Mouse (Mus musculus): ENCODE measurements around the gene Adh6b. TPM values are rescaled to one million over a fixed set of nuclear protein-coding genes. Genes with fewer than 3 reads are reported as not detected.

Adh6b gene
- not detected in 2 replicates for polyA plus RNA-seq (2012; rRNA removed)

GRCm38 (mm10) chr3:138341471-138341870 is at the start of gene Adh6b:
TSS of gene Adh6b (plus strand) at chr3:138341775.
- 78% methylated on average over 14 of the region's 14 CpGs for WGBS
- no peak for DNase-seq (ENCODE audit: low read depth, low spot score)

DNA sequence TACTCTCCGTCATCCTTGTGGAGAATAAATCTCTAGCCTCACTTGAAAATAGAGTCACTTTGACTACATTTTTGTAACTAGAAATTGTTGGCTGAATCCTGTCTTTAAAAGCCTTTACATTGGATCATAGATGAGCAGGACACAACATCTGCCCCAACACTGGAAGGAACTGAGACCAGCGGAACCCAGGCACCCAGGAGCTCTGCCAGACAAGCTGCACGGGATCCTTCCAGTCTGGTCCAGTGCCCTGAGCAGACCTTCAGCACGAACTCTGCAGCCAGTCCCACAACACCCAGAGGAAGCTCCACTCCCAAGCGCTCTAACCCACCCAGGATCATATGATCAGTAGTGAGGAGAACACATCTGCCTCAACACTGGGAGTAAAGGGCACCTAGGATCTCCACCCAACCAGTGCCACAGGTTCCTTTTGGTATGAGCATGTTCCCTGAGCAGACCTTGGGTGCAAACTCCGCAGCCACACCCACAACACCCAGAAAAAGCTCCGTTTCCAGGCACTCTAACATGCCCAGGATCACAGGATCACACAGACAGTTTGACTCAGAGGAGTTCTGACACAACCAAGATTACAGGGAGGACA is 48.2 kb upstream of the Adh6b start:
- WGBS: 63% methylated on average over 7 of the region's 7 CpGs
- DNase-seq (ENCODE audit: low read depth, low spot score): no peak

DNA sequence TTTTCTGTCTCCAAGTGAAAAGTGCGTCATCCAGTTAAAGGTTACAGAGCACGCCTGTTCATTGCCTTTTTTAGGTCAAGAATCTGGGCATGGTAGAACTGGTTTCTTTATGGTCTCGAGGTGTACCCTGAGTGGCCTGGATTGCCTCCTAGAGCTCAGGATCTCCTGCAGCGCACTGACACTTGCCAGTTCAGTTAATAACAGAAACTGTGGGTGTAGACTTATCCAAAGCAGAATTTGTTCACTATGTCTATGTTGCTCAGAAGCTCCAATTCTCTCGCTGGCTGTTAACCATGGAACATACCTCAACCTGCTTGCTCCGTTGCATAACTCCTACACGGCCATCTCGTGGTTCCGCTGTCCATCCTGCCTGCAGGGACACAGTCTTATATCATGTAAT is 41.4 kb upstream of the Adh6b start:
- 88% methylated on average over 9 of the region's 9 CpGs for WGBS
- DNase-seq (ENCODE audit: low read depth, low spot score): no peak

DNA sequence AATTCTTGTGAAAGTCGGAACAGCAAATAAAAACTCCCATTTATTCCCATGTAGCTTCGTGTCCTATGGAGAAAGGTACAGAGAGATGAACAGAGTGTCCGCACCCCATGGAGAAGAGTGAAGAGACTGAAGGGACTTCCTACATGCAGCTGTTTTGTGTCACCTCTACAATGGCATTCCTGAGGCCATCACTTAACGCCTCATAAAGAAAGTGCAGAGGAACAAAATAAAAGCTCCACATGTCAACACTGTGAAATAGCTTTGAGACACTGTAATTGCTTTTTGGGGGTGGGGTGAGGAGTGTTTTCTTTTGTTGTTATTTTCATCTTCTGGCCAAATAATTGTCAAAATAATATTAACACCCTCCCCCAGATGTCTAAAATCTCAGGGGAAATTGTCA is 38.9 kb upstream of the Adh6b start:
- no peak for DNase-seq (ENCODE audit: low read depth, low spot score)
- WGBS: 80% methylated on average over 4 of the region's 4 CpGs

DNA sequence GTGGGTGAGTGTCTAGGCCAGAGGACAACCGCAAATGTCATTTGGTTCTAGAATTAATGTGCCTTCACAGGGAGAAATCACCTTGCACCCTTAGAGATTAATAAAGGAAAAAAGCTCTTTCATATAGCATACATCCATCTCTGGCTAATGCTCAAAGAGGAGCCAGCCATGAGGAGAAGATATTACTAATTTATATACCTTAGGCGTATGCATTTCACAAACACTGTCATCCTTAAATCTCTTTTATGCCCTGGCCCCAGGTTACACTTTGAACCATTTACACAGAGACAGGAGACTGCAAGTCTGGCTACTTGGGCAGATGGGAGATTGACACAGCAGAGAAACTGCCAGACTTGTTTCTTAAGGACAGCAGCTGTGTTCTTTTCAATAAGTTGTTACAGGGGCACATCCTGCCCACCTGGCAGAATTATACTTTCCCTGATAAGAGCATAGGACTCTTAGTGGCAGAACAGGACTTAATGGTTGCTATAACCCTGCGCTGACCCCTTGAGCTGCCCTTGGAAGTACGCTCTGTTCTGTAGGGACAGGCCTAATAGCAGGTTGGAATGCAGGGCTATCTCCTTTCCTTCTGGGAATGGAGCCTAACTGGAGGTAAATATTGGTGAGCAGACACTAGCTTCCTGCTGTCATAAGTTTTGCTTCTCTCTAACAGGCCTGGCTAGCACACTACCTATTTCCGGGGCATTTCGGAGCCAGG is 37.6 kb upstream of the Adh6b start:
- DNase-seq (ENCODE audit: low read depth, low spot score): no peak
- 42% methylated on average over 6 of the region's 6 CpGs for WGBS

DNA sequence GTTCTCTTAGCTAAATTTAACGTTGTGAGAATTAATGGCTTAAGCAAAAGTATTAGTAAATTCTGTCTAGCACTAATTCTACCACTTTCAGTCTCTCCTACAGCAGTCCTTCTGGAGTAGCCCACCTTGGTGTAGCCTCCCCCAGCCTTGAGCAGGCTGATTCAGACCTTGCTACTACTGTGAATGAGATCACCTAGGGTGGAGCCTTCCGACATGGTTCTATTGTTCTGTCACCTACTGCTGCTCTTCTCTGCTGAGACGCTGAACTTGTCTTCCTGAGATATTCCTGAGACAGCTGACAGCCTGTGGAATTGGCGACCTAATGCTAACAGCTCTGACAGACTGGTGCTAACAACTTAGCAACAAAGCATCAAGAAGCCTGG is 37.1 kb upstream of the Adh6b start:
- 38% methylated on average over 4 of the region's 4 CpGs for WGBS
- DNase-seq (ENCODE audit: low read depth, low spot score): no peak

DNA sequence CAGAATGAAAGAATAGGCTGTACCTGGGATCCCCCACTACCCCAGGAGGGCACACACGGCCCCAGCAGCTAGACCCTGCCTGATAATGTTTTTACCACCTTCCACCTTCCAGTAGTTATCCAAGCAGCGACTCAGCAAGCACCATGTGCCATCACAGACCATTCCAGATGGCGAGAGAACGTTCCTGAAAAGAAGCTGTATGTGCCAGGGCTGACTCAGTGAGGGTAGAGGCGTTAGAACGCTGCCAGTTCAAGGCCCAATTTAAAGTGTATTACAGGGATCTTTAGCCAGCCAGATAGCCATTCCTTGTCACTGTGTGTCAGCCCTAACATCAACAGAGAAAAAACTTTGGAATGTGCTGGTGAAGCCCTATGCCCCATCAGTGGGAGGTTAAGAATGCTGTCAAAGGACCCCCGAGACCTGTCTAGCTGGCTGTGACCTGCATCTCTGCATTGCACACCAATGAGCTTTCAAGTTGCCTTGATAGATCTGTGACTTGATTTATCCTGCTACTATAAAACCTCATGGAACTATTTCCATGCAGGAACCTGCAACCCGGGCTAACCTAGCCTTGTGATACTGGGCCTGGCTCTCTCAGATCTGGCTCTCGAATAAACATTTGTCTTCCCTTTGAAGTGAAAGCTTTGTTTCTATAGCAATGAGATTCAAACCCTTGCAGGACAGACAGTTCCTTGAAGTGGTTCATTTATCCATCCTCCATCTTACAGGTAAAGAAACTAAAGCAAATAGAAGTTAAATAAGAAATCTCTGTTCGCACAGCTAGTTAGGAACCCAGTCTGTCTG is 35.9 kb upstream of the Adh6b start:
- 51% methylated on average over 10 of the region's 10 CpGs for WGBS
- no peak for DNase-seq (ENCODE audit: low read depth, low spot score)

GRCm38 (mm10) chr3:138306290-138306683 is 35.3 kb upstream of the Adh6b start:
- WGBS: 11% methylated on average over 8 of the region's 8 CpGs
- DNase-seq (ENCODE audit: low read depth, low spot score): no peak

DNA sequence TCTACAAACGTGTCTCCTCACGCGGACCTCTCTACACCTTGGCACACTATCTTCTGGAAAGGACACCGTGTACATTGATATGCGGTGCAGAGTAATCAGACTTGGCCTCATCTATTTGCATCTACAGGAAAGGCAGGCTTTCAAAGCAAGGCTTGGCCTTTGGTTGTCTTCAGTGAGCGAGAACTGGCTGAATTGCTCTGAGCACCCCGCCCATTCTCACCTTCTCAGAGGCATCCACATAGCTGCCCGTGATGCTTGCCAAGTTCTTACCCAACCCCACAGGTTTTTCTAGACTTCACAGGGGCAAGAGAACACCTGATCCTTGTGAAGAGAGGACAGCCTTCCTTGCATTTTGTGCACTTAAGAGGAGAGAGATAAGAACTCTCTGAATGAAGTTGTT is 31.7 kb upstream of the Adh6b start:
- 34% methylated on average over 8 of the region's 8 CpGs for WGBS

DNA sequence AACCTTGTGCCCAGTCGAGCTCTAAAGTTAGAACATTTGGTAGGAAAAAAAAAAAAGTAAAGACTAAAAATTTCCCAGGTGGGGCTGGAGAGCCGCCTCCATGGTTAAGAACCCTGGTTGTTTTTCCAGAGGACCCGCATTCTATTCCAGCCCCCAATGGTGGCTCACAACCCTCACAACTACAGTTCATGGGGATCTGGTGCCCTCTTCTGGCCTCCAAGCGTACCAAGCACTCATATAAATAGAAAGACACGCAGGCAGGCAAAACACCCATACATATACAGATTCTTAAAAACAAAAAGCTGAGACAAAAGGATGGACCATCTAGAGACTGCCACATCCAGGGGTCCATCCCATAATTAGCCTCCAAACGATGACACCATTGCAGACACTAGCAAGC is 30.6 kb upstream of the Adh6b start:
- DNase-seq (ENCODE audit: low read depth, low spot score): no peak
- 75% methylated on average over 6 of the region's 6 CpGs for WGBS

More for the DNA sequence above, 31.7 kb upstream of the Adh6b start:
- no peak for DNase-seq (ENCODE audit: low read depth, low spot score)

DNA sequence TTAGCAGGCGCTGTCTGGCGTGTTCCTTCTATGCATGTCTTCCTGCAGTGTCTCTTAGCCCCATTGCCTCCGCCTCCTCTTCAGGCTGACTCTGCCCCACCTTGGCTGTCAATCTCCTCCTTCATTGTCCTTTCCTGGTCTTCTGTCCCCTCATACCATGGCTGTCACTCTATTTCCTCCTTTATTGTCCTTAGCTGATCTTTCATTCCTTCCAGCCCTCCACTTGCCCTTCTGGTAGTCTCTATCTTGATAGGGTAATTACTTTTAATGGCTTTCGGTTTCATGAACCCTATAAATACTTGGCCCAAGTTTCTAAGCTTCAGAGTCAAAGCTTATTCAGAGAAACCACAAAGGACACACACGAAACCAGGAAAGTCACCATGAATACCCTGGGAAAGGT is 28.6 kb upstream of the Adh6b start, which contains the start of gene Adh6a:
Gene Adh6a (plus strand): TSS at position 322 of the 400 bp plus-strand sequence.
- DNase-seq (ENCODE audit: low read depth, low spot score): no peak
- 33% methylated on average over 5 of the region's 5 CpGs for WGBS

DNA sequence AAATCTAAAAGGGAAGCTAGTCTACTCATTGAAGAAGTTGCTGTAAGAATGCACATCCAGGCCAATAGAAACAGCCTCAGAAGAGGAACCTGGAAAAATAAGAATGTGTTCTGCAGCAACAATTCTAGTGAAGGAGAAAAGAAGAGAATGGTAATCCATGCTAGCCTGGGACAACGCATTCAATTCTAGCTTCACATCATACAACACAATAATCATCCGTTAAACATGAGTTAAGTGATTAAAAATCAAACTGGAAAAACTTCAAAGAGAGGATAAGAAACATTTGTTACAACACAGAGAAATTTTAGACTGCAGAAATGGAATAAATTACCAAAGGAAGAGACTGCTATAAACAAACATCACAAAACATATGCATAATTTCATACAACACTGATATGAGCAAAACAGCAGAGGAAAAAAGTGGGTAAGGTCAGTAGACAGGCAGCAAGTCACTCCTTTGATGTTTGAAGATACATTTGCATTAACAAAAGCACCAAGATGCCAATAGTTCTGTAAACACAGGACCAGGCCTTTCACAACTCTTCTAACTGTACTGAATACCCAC is 24.6 kb upstream of the Adh6b start:
- DNase-seq (ENCODE audit: low read depth, low spot score): no peak
- 86% methylated on average over 2 of the region's 2 CpGs for WGBS

- no peak for DNase-seq (ENCODE audit: low read depth, low spot score)
- 93% methylated on average over 17 of the region's 17 CpGs for WGBS
Observed at GRCm38 (mm10) chr3:138325001-138325400, 16.6 kb upstream of the Adh6b start.

DNA sequence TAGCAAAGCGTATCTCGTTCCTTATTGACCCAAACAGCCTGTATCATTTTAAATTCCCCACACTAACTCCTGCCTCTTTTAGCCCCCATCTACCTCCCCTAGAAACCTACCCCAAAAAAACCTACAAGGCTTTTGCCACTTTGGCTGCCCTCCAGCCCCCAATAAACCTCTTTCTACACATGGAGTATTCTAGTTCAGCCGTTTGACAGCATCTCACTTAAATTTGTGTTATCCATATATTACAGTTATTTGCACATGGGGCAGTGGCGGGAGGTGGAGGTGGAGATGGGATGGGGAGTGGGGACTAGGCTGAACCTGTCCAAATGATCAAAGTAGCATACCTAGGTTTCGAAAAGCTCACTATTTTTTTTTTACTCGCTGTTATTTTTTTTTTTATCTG is 16.1 kb upstream of the Adh6b start:
- WGBS: 83% methylated on average over 6 of the region's 6 CpGs
- DNase-seq (ENCODE audit: low read depth, low spot score): no peak

GRCm38 (mm10) chr3:138333910-138334309 is 7.7 kb upstream of the Adh6b start:
- WGBS: 69% methylated on average over 8 of the region's 8 CpGs
- DNase-seq (ENCODE audit: low read depth, low spot score): no peak

GRCm38 (mm10) chr3:138334320-138334719 is 7.3 kb upstream of the Adh6b start:
- DNase-seq (ENCODE audit: low read depth, low spot score): no peak
- 57% methylated on average over 4 of the region's 4 CpGs for WGBS

DNA sequence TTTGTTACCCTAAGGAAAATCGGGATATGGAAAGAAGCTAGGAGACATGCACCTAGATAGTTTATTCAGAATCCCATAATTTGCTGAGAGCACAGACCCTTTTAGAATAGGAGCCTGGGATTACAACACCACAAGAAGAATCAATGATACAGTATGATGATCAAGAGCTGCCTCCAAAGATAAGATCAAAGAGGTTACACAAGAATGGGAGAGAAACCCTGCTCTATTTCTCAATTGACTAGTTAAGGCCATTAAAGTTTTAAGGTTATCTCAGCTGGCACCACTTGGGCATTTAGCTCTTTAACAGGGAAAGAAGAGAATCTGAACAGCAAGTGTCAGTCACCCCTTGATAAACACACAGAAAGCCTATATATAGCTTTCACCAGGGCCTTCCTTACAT is 6.0 kb upstream of the Adh6b start:
- no peak for DNase-seq (ENCODE audit: low read depth, low spot score)
- WGBS: 89% methylated on average over 1 of the region's 1 CpGs

- 64% methylated on average over 3 of the region's 3 CpGs for WGBS
- DNase-seq (ENCODE audit: low read depth, low spot score): no peak
Observed at GRCm38 (mm10) chr3:138336104-138336754, 5.3 kb upstream of the Adh6b start.

DNA sequence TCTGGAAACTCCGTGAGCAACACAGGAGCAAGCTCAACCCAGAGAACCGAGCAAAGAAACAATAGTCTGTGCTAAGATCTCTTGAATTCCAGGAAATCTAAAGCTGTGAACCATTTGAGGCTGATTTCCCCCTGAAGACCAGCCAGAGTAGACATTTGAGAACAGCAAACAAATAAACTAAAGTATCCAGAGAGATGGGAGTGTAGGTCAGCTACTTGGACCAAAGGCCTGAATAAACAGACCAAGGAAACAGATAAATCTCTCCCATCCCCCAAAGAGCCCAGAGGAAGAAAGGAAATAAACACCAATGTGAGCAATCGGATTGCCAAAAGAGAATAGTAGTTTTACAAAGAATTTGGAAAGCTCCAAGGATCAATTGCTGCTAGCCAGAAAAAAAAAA is 5.5 kb downstream of the Adh6b start:
- no peak for DNase-seq (ENCODE audit: low read depth, low spot score)
- WGBS: 53% methylated on average over 3 of the region's 3 CpGs

All from large intestine, adult 2 months (tissue).